Mouse (Mus musculus) layer of hippocampus, postnatal 25 days (tissue): ENCODE results near the gene Rps19bp1. TPM values are rescaled to one million over a fixed set of nuclear protein-coding genes. Genes with fewer than 3 reads are reported as not detected.

Experiments
- DNase-seq, 2 experiments: peaks; one replicate each; pipeline ENCODE4 v3.0.0; 2022; ENCODE audit warnings: mixed read lengths in 2 of 2, low spot score in 1 of 2; ENCODE audit errors: extremely low spot score in 1 of 2
- total RNA-seq, 2 experiments: library from RNA; stranded (reverse); gene quantifications; 2 replicates each; pipeline ENCODE4 v1.2.3; 2021

Gene Rps19bp1
- total RNA-seq, result 10 to 100 TPM; 30.8 to 35.6 TPM

GRCm38 (mm10) chr15:80263610-80264575, at the start of gene Rps19bp1:
Gene Rps19bp1, minus strand, starts transcription at chr15:80264315.
- DNase-seq, result peak; percentile 71 to 79

GRCm38 (mm10) chr15:80306146-80306545, 42.0 kb upstream of the Rps19bp1 start:
- no peak for DNase-seq

DNA sequence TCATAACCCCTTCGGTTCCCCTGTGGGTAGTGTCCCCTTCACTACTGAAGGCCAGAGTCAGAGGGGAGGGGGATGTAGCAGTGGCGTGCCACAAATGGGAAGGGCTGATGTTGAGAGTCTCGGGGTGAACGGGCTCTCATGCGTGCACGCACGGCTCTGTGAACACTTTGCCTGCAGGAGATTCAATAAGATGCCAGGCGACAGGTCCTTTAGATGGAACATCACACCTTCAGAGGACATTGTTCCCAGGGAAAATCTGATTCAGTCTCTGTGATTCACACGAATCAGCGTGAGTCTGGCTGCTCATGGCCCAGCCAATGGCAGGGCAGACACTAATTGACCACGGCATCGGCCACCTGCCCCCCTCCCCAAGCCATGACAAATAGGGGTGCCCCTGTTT, 40.1 kb upstream of the Rps19bp1 start:
- DNase-seq, result no peak

DNA sequence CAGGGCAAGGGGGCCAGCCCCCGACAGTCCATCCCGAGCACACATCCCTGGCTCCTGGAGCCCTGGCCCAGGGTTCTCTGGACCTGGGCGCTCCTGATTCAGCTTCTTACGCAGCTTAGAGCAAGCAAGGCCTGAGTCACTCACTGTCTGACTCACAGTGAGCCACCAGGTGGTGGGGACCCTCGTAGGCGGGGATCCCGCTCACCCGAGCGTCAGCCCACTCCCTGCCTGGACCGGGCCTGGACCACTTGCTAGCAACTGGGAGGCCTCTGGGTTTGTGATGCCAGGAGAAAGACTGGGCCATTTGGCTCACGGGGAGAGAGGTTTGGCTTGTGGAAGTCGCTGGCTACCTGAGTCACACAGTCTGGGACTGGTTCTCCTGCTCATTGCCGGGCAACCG, 39.7 kb upstream of the Rps19bp1 start:
- DNase-seq, result no peak

GRCm38 (mm10) chr15:80297146-80297545, 33.0 kb upstream of the Rps19bp1 start:
- no peak for DNase-seq

DNA sequence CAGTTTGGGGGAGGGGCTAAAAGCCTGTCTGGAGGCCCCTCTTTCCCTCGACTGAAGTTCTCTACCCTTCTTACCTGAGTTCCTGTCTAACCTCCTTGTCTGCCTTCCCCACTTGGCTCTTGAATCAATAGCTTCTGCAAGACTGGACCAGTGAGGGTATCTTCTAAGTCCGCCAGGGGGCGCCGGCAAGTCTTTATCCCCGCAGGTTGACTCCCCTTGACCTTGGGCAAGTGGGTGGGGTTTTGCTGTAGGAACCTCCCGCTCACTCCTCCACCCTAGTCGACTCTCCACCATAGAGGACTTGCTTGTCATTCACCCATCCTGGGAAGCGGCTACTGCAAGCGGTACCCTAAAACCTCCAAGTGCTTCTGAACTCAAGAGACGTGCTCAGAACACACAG, 25.3 kb upstream of the Rps19bp1 start:
- peak; percentile 61 to 69 for DNase-seq

- no peak for DNase-seq
Measured at GRCm38 (mm10) chr15:80288036-80288435, 23.9 kb upstream of the Rps19bp1 start.

DNA sequence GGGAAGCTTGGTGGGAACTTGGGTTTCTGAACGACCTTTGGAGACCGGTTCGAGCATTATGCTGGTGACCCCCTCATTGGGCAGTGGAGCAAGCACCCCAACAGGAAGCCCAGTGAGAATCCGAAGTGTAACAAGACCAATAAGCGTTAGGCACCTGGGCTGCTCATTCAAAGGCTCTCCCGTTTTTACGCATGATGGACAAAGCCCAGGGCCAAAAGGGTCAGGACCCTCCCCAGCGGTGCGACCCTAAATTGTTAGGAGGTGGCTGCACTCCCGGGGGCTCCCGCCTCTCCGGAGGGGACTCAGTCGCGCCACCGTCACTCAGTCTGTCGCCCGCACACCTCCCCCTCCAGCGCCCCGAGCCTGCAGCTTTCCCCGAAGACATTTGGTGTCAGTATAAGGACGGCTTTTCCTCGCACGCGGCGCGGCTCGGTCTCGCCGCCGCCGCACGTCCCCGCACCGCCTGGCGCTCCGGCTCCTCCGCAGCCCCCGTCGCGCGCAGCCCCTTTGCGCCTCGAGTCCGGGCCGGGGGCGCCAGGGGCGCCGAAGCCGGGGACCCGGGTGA, 22.8 kb upstream of the Rps19bp1 start, which contains the start of gene Cacna1i:
TSS of gene Cacna1i (plus strand) at position 388 of the 565 bp plus-strand sequence.
- peak in 1 of 2 experiments; percentile 47 for DNase-seq

GRCm38 (mm10) chr15:80280646-80281045, 16.5 kb upstream of the Rps19bp1 start:
- DNase-seq, result peak in 1 of 2 experiments; percentile 57

DNA sequence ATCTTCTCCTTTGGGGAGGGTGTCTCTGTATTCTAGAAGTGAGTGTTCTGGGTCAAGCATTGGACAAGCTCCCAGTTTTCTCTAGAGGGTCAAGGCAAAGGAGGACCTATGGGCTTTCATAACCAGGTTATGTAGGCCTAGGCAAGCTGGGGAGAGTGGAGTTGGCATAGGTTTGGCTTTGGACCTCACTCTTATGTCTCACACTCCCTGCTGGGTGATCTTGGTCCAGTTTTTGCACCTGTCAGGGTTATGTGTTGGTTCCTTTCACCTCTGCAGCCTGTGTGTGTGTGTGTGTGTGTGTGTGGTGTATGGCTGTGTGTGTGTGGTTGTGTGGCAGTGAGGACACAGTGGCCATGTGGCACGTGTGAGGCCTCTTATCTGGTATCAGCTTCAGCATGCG, 14.9 kb upstream of the Rps19bp1 start:
- DNase-seq, result no peak

GRCm38 (mm10) chr15:80278121-80278759, 14.1 kb upstream of the Rps19bp1 start:
- no peak for DNase-seq

DNA sequence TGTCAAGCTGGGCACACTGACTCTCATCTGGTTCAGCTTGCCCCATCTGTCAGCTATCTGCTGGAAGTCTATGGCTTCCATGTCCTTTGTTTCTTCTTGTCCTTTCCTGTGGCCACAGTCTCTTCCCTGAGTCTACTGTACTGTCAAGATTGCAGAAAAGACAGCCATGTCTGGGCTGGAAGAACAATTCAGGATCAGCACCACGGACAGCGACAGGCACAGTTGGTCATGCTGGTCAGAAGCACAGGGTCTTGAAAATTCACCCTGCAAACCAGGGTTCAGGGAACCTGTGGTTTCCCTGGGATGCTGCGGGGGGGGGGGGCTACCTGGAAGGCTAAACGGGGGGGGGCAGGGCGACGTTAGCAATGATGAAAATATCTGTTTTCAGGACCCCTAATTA, 13.5 kb upstream of the Rps19bp1 start:
- DNase-seq, result peak in 1 of 2 experiments; percentile 63

GRCm38 (mm10) chr15:80277107-80277506, 13.0 kb upstream of the Rps19bp1 start:
- DNase-seq, result no peak

DNA sequence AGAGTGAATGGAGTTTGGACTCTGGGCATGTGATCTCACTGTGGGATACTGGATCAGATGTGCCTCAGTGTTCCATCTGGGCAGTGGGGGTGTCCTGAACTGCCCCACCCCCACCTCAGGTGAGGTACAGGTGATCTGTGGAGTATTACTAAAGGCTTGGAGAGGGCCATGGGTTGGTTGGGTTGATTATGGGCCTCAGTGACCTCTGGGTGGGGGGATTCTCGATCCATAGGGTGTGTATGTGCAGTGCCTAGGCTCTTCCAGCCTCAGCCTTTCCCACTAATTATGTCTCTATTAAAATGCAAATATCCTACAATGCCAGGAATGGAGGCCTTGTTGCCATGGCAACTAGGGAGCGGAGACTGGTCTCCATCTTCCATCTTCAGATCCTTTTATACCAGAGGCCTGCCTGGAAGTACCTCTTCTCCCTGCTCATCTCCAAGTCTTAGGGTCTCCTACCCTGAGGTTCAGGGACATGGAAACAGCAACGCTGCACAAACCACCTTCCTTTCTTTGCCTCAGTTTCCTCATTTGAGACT, 7.8 kb upstream of the Rps19bp1 start:
- no peak for DNase-seq

DNA sequence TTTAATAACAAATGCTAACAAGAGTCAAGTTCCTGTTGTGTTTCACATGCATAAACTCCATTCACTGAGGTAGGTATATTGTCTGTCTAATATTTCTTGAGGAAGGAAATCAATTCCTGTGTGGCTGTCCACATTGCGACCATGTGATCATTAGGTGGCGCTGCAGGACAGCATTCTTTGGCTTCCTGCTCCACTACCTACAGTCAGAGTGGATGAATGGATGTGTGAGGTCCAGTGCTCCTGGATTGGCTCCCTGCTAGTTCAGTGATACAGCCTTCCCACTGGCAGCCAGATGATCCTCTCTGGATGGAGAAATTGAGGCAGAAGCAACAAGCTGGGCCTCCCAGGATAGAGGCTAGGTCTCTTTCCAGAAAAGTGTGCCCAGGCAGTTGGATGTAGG, 2.2 kb upstream of the Rps19bp1 start:
- DNase-seq, result peak in 1 of 2 experiments; percentile 88

DNA sequence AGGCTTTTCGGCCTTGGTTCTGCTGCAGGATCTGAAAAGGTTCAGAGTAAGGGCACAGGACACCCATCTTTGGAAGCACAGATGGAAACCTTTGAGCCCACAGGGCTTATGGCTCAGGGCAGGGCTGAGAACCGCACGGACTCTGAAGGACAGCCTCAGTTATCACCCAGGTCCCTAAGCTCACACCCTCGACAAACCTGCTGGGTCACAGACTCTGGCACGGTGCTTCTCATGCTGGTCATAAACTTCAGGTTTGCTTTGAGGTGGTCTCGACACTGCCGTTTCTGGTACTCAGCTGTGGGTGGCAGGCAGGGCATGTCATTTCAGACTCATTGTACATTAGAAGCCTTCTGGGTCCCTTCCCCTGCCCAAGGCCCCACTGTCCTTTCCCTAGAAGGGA, 3.0 kb downstream of the Rps19bp1 start:
- DNase-seq, result no peak

GRCm38 (mm10) chr15:80260677-80261076, 3.4 kb downstream of the Rps19bp1 start:
- peak; percentile 79 to 97 for DNase-seq

DNA sequence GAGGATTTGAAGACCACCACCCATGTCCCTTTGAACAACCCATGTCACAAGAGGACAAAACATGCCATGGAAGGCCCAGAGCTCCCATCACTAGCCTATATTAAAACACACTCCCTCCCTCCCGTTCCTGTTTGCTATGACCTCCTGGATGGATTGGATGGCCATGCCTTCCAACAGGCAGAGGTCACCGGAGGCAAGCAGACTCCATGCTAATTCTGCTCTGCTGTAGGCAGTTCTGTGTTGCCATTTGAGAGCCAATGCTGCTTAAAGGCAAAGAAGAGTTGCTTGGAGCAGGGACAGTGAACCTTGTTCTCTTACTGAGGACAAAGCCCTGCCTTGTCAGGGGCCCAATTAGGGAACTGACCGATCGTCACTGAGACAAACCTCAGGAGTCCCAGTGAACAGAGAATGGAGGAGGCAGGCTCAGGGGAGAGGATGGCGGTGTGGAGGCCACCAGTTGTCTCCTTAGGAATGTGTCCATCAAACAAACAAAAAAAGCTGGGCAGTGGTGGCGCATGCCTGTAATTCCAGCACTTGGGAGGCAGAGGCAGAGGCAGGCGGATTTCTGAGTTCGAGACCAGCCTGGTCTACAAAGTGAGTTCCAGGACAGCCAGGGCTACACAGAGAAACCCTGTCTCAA, 4.6 kb downstream of the Rps19bp1 start:
- no peak for DNase-seq

DNA sequence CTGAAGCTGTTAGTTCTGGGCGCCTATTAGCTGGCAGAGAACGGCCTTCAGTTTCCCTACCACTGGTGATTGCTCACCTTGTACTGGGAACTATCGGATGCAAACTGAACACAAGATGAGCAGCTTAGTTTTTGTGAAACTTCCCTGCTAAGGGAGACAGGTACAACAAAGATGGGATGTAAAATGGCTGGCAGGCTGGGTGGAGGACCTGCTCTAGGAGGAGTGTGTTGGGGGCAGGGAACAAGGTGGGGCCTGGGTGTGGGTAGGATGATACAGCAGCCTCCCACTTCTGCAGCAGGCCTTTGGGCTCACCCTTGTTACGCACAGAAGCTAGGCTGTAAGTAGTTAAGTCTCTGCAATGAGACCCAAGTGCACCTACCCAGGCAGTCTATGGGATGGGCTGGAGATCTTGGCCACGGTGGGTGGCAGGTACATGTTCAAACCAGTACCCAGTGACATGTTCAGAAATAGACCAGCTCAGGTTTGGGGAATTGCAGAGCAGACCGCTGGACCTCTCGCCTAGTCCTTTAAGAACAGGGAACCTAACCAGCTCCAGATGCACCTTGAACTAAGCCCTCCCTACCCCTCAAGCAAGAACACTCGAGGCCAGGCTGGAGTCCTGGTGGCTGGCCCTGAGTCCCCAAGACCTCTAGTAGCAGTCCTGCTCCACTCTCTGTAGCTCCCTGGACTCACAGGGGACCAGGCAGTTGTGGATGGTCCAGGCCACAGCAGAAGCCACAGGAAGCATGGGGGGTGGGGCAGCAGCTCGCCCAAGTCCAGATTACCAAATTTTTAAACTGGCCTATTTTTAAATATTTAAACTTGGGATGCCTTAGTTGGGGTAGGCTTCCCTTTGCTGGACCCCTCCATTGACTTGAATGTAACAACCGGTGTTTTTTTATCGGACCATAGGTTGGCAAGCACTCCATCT, 5.6 kb downstream of the Rps19bp1 start:
- DNase-seq, result no peak
